Mouse (Mus musculus) hindbrain, embryonic 12.5 days (tissue): Measurements from ENCODE around the gene Dach2. TPM values are rescaled to one million over a fixed set of nuclear protein-coding genes. Genes with fewer than 3 reads are reported as not detected.
A peak's percentile ranks its signal among the peaks of the same experiment; 100 is the strongest.
"Not testable (repeated sequence)": the region's sequence is repeated elsewhere in the genome, so short reads cannot be mapped to it uniquely, and the experiment has no call there.

ENCODE experiments used
- ATAC-seq: fragments of 200-750 bp; cut with Nextera tagmentation; 2 replicates; pipeline ENCODE4 v1.8.0; 2017; ENCODE audit warnings: moderate TSS enrichment; ENCODE audit not compliant: low FRiP score
- H3K27ac ChIP-seq: fragments of 300-500 bp; sonication (generic); 2 replicates; pipeline ENCODE4 v1.5.1; 2016; ENCODE audit warnings: mild to moderate bottlenecking
- H3K27me3 ChIP-seq: fragments of 300-500 bp; sonication (generic); 2 replicates; pipeline ENCODE4 v1.6.1; 2016; ENCODE audit warnings: mild to moderate bottlenecking
- H3K36me3 ChIP-seq: fragments of 300-500 bp; sonication (generic); 2 replicates; pipeline ENCODE4 v1.6.1; 2016; ENCODE audit warnings: mild to moderate bottlenecking
- H3K4me1 ChIP-seq: fragments of 300-500 bp; sonication (generic); 2 replicates; pipeline ENCODE4 v1.6.1; 2016
- H3K4me2 ChIP-seq: fragments of 300-500 bp; sonication (generic); replicated peaks from 2 replicates; pipeline ENCODE4 v1.6.1; 2016; ENCODE audit warnings: mild to moderate bottlenecking
- H3K4me3 ChIP-seq: fragments of 300-500 bp; sonication (generic); 2 replicates; pipeline ENCODE4 v1.5.1; 2016; ENCODE audit warnings: mild to moderate bottlenecking
- H3K9ac ChIP-seq: fragments of 300-500 bp; sonication (generic); 2 replicates; pipeline ENCODE4 v1.6.1; 2016; ENCODE audit warnings: mild to moderate bottlenecking, moderate library complexity
- H3K9me3 ChIP-seq: fragments of 300-500 bp; sonication (generic); replicated peaks from 2 replicates; pipeline ENCODE4 v1.6.1; 2016; ENCODE audit warnings: mild to moderate bottlenecking
- WGBS: fragments of 180-500 bp; shearing (Covaris S2); methylation state at CpG from one replicate; pipeline ENCODE4 v1.1.7; 2016; 5-methylcytosine and 5-hydroxymethylcytosine counted together
- polyA plus RNA-seq: library from polyadenylated mRNA; unstranded; fragments of >200 nt; fragmentation: Nextera tagmentation; extraction: Ambion mirVana; gene quantifications from 2 replicates; pipeline ENCODE4 v1.2.1, GENCODE M21; 2016

Gene Dach2
- 14.8 and 20.0 TPM in 2 replicates for polyA plus RNA-seq

DNA sequence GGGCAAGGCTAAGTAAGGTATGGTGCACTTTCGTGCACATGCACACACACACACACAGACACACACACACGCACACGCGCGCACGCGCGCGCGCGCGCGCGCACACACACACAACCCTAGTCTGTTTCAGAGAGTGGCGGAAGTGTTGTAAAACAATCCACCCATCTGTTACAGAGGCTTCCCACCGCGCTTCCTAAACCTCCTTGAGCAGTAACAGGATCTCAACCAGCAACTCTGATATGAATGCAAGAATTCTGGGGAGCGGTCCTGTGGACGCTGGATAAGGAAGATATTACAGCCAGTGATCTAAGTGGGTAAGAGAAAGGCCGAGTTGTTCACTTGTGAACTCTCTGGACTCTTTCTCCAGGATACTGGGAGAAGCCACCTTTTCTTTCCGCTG is at the start of gene Dach2:
Dach2 (plus strand) TSS at position 107 of the 400 bp plus-strand sequence.
- ATAC-seq, result peak; percentile 53
- peak within 1 kb of the TSS; percentile 40; the same call in 1 of the 2 replicates for H3K27ac ChIP-seq
- H3K9ac ChIP-seq, result peak within 1 kb of the TSS; percentile 56; the same call in 1 of the 2 replicates
- H3K4me1 ChIP-seq, result no peaks in the 10 kb centered on the region
- H3K4me3 ChIP-seq, result peak within 1 kb of the TSS; percentile 45
- no peaks in the 10 kb centered on the region for H3K27me3 ChIP-seq
- peak within 1 kb of the TSS; percentile 62 for H3K4me2 ChIP-seq
- H3K9me3 ChIP-seq, result no peaks in the 10 kb centered on the region
- WGBS, result 32% methylated on average over 21 of the region's 21 CpGs
- no peaks in the 10 kb centered on the region for H3K36me3 ChIP-seq

DNA sequence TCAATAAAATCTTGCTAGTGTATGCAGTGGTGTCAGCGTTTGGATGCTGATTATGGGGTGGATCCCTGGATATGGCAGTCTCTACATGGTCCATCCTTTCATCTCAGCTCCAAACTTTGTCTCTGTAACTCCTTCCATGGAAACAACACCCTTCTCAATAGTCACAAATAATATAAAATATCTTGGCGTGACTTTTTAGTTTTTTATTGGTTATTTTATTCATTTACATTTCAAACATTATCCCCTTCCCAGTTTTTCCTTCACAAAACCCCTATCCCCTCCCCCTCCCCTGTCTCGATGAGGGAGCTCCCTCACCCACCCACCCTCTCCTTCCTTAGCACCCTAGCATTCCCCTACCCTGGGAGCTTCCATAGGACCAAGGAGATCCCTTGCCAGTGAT is 44.9 kb upstream of the Dach2 start:
- not testable (repeated sequence) for H3K4me2 ChIP-seq, H3K36me3 ChIP-seq, H3K27ac ChIP-seq, H3K27me3 ChIP-seq, ATAC-seq, H3K4me3 ChIP-seq, H3K4me1 ChIP-seq, H3K9ac ChIP-seq, H3K9me3 ChIP-seq
- 87% methylated on average over 2 of the region's 3 CpGs for WGBS

DNA sequence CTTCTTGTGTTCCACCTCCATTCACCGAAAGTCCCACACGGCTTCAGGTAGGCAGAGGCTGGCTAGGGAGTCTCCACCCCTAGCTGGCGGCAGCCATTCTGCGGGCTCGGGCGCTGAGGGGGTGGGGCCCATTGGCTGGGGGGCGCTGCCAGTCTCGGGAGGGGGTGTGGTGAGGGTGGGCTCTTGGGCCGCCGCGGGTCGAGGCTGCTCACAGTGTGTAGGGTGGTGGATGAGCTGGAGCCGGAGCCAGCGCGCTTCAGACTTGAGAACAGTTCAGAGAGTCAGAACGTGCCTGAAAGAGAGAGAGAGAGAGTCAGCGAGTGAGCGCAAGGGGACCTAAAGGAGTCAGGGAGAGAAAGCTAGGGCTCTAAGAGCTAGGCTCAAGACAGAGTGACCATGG is 721 bp downstream of the Dach2 start:
- Histone ChIP-seq H3K4me1 (no peaks in the 10 kb centered on the region), H3K36me3 (no peaks in the 10 kb centered on the region), H3K9me3 (no peaks in the 10 kb centered on the region), H3K27ac (peak overlapping the region; percentile 40; the same call in 1 of the 2 replicates), H3K9ac (peak overlapping the region; percentile 56; the same call in 1 of the 2 replicates), H3K4me3 (peak overlapping the region; percentile 45), H3K27me3 (no peaks in the 10 kb centered on the region), H3K4me2 (peak overlapping the region; percentile 62)
- 31% methylated on average over 18 of the region's 18 CpGs for WGBS
- peak; percentile 97 for ATAC-seq

DNA sequence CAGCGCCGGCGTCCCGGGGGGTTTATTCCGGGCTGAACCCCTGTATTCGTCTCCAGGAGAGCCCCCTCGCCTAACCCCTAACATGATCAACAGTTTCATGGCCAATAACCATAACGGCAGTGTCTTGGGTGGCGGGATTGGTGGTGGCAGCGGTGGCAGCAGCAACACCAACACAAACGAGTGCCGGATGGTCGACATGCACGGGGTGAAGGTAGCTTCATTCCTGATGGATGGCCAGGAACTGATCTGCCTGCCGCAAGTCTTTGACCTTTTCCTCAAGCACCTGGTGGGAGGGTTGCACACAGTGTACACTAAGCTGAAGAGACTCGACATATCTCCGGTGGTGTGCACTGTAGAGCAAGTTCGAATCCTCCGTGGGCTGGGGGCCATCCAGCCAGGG is 1.2 kb downstream of the Dach2 start:
- H3K4me3 ChIP-seq, result peak overlapping the region; percentile 45
- peak overlapping the region; percentile 56; the same call in 1 of the 2 replicates for H3K9ac ChIP-seq
- no peaks in the 10 kb centered on the region for H3K36me3 ChIP-seq
- no peaks in the 10 kb centered on the region for H3K27me3 ChIP-seq
- WGBS, result 20% methylated on average over 19 of the region's 19 CpGs
- peak overlapping the region; percentile 40; the same call in 1 of the 2 replicates for H3K27ac ChIP-seq
- peak; percentile 38 for ATAC-seq
- H3K4me1 ChIP-seq, result no peaks in the 10 kb centered on the region
- peak overlapping the region; percentile 62 for H3K4me2 ChIP-seq
- H3K9me3 ChIP-seq, result no peaks in the 10 kb centered on the region

DNA sequence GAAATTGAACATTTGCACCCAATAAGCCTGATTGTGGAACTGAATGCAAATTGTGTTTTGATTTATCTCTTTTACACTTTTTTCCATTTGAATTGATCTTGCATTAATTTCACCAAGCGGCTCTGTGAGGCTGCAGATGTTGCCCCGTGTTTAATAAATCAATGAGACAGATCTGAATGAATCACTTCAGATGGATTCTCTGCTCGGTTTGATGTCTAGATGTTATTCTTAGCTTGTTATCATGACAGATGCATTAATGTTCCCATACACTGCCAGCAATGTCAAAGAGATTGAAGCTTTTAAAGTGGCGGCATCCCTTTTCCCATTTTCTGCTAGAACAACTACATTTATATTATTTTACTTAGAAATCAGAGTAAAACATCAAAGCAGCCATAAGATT is 7.0 kb downstream of the Dach2 start:
- no peak overlapping the region for H3K9ac ChIP-seq
- H3K9me3 ChIP-seq, result no peaks in the 10 kb centered on the region
- H3K27ac ChIP-seq, result no peak overlapping the region
- H3K36me3 ChIP-seq, result no peaks in the 10 kb centered on the region
- H3K4me1 ChIP-seq, result no peaks in the 10 kb centered on the region
- no peak overlapping the region for H3K4me3 ChIP-seq
- no peaks in the 10 kb centered on the region for H3K27me3 ChIP-seq
- no peak overlapping the region for H3K4me2 ChIP-seq
- 40% methylated on average over 4 of the region's 4 CpGs for WGBS
- no peak for ATAC-seq

- ATAC-seq, result no peak
- Histone ChIP-seq H3K4me3 (no peak overlapping the region), H3K4me2 (no peak overlapping the region), H3K27ac (no peak overlapping the region), H3K9me3 (no peaks in the 10 kb centered on the region), H3K9ac (no peak overlapping the region), H3K27me3 (no peaks in the 10 kb centered on the region), H3K36me3 (no peaks in the 10 kb centered on the region), H3K4me1 (no peaks in the 10 kb centered on the region)
- WGBS, result 76% methylated on average over 3 of the region's 3 CpGs
These were observed 40.8 kb downstream of the Dach2 start for GRCm38 (mm10) chrX:113338143-113338542.

DNA sequence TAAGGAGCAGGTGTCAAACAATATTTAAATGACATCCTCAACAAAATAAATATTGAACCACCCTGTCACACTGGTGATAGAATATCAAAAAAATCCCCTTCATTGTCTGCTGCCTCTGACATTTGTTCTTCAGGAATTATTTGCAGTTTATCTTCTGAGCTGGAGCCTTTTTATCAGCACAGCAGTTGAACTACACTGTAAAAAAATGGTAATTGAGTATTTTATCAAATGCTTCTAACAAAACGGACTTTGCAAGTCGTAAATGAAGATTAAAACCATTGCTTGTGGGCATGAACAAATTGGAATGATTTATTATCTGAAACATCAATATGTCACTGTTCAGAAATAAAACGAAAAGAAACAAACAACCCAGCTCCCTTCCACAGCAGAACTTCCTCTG is 97.1 kb downstream of the Dach2 start:
- no peaks in the 10 kb centered on the region for H3K27me3 ChIP-seq
- WGBS, result 51% methylated on average over 3 of the region's 3 CpGs
- H3K27ac ChIP-seq, result no peak overlapping the region
- H3K4me2 ChIP-seq, result no peak overlapping the region
- no peaks in the 10 kb centered on the region for H3K4me1 ChIP-seq
- ATAC-seq, result no peak
- no peak overlapping the region for H3K9ac ChIP-seq
- no peaks in the 10 kb centered on the region for H3K36me3 ChIP-seq
- H3K9me3 ChIP-seq, result no peaks in the 10 kb centered on the region
- no peak overlapping the region for H3K4me3 ChIP-seq

DNA sequence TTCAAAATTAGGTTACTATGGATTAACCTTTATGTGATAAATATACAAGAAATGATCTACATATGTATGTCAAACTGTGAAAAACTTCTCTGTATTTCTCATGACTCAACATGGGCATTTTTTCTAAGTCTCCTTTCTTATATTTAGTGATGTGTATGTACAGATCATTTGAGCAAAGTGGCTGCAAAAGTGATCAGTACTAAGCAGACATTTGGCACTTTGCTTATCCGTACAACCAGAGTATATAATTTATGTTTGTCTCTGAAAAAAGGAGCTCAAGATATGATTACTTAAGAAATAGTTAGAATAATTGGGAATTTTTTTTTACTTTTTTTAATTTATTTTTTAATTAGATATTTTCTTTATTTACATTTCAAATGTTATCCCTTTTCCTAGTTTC is 111.4 kb downstream of the Dach2 start:
- no peak overlapping the region for H3K4me2 ChIP-seq
- 87% methylated on average over 1 of the region's 1 CpGs for WGBS
- H3K36me3 ChIP-seq, result no peaks in the 10 kb centered on the region
- H3K27ac ChIP-seq, result no peak overlapping the region
- H3K9ac ChIP-seq, result no peak overlapping the region
- H3K27me3 ChIP-seq, result no peaks in the 10 kb centered on the region
- ATAC-seq, result no peak
- H3K9me3 ChIP-seq, result no peaks in the 10 kb centered on the region
- H3K4me3 ChIP-seq, result no peak overlapping the region
- H3K4me1 ChIP-seq, result no peaks in the 10 kb centered on the region

DNA sequence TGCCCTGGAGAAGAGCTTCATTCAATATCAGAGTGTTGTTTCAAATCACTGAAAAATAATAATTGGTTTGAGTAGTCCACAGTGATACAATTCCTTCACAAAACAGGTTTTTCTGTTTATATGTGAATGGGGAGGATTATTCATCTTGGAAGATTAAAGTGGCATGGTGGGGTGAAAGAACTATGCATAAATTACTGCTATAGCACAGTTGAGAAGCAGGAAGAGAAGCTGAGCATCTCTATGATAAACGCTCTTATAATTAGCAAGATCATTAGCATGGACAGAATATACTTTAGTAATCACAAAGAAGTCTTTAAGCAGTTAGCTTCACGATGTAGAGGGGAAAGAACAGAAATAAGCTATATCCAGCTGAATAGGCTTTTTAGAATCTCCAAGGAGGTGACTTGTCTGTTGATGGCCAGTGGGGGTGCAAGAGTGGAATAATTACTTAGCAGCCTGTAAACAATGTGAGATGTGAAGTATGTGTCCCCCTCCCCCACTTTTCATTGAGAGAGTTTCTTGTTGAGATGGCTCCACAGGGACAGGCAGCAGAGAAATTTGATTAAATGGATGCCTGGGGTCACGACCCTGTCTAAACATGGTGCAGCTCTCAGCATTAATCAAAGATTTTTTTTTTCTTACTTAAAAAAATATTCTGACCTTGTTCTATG is 124.3 kb downstream of the Dach2 start:
- no peak overlapping the region for H3K27ac ChIP-seq
- no peak overlapping the region for H3K4me3 ChIP-seq
- H3K4me1 ChIP-seq, result no peaks in the 10 kb centered on the region
- H3K9ac ChIP-seq, result no peak overlapping the region
- no peaks in the 10 kb centered on the region for H3K36me3 ChIP-seq
- no peaks in the 10 kb centered on the region for H3K27me3 ChIP-seq
- WGBS, result 26% methylated on average over 3 of the region's 3 CpGs
- ATAC-seq, result peak; percentile 69
- H3K9me3 ChIP-seq, result no peaks in the 10 kb centered on the region
- no peak overlapping the region for H3K4me2 ChIP-seq

GRCm38 (mm10) chrX:113482131-113482530 is 184.8 kb downstream of the Dach2 start:
- Histone ChIP-seq H3K36me3 (no peaks in the 10 kb centered on the region), H3K9me3 (no peaks in the 10 kb centered on the region)
- 75% methylated on average over 1 of the region's 1 CpGs for WGBS

DNA sequence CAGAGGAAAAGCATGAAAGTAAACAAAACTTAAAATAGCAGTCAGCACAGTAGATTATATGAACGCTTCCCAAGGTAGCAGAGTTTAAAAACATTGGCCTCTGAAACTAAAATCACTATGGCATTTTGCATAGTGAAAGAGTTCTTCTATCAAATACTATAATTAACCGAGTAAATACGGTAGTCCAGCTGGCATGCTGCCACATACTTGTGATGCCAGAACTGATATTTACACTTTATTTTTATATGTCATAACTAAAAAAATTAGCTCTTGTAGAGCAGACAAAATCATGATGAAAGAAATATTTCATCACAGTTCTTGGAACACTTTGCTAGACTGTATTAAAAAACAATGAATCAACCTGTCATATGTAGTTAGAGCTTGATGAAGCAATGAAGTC is 247.8 kb downstream of the Dach2 start:
- 84% methylated on average over 3 of the region's 3 CpGs for WGBS
- no peak overlapping the region for H3K27ac ChIP-seq

More at GRCm38 (mm10) chrX:113482131-113482530, 184.8 kb downstream of the Dach2 start:
- H3K27me3 ChIP-seq, result no peaks in the 10 kb centered on the region
- no peak overlapping the region for H3K4me3 ChIP-seq
- H3K9ac ChIP-seq, result no peak overlapping the region
- H3K4me1 ChIP-seq, result no peaks in the 10 kb centered on the region
- ATAC-seq, result no peak
- no peak overlapping the region for H3K4me2 ChIP-seq
- H3K27ac ChIP-seq, result no peak overlapping the region

GRCm38 (mm10) chrX:113563897-113564296 is 266.6 kb downstream of the Dach2 start:
- no peaks in the 10 kb centered on the region for H3K9me3 ChIP-seq
- no peak for ATAC-seq
- 87% methylated on average over 2 of the region's 2 CpGs for whole genome bisulfite sequencing
- H3K4me2 ChIP-seq, result no peak overlapping the region
- no peak overlapping the region for H3K4me3 ChIP-seq
- H3K9ac ChIP-seq, result no peak overlapping the region
- H3K4me1 ChIP-seq, result no peaks in the 10 kb centered on the region
- H3K27me3 ChIP-seq, result no peaks in the 10 kb centered on the region
- H3K36me3 ChIP-seq, result no peaks in the 10 kb centered on the region
- H3K27ac ChIP-seq, result no peak overlapping the region

More for the DNA sequence above, 247.8 kb downstream of the Dach2 start:
- no peak overlapping the region for H3K4me2 ChIP-seq
- no peak overlapping the region for H3K9ac ChIP-seq
- H3K36me3 ChIP-seq, result no peaks in the 10 kb centered on the region
- no peak for ATAC-seq
- no peaks in the 10 kb centered on the region for H3K4me1 ChIP-seq
- H3K27me3 ChIP-seq, result no peaks in the 10 kb centered on the region
- H3K4me3 ChIP-seq, result no peak overlapping the region
- H3K9me3 ChIP-seq, result no peaks in the 10 kb centered on the region

DNA sequence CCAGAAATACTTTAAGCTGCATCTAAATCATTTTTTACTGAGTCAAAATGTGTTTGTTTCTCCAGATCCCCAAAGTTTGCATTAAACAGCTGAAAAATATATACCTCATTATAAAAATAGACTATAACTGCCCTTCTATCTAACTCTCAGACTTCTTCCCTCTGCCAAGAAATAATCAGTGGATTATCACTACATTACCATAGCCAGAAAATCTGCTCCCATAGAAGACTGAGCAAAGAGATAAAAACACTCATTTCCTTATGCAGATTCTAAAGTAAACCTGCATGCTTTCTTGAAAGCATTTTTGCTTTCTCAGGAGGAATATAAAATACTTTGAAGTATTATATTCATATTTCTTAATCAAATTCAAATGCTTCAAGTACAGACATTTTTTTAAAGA is 368.8 kb downstream of the Dach2 start:
- Histone ChIP-seq H3K36me3 (no peaks in the 10 kb centered on the region), H3K4me1 (no peaks in the 10 kb centered on the region), H3K9ac (no peak overlapping the region), H3K27ac (no peak overlapping the region), H3K27me3 (no peaks in the 10 kb centered on the region), H3K4me3 (no peak overlapping the region), H3K9me3 (no peaks in the 10 kb centered on the region), H3K4me2 (no peak overlapping the region)
- no peak for ATAC-seq
